Mouse (Mus musculus) 416B (cell line): ENCODE measurements around the gene Zfand3.

Experiments
- DNase-seq: peaks from one replicate; pipeline ENCODE4 v3.0.0; 2011; ENCODE audit warnings: low read depth

Gene Zfand3

DNA sequence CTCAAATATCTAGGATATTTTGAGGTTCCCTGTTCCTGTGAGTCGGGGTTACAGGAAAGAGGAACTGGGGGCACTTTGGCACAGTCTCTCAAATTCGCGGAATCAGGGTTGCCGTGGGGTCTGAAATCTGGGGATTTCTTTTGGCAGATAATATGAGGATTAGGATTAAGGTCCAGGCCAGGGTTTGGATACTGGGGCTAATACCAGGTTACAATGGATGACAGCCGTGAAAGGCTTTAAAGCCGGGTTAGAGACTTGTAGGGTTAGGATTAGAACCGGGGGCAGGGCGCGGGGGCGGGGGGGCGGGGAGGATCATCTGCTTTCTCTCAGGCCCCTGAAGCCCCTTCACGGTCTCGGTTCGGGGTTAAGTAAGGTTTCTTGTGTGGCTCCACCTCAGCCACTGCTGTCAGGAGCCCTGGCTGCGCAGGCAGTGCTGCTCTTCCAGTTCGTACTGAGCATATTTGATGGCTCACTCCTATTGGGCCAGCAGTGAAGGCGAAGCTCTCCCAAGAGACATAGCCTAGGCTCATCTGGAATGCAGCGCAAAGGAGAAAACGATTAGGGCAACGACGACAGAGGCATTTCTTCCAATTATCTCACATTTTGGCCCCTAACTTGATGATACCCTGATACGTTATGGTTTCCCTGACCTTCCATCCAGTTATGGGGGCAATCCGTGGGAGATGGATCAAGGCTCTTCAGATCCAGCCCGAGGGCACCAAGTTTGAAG is 5.8 kb upstream of the Zfand3 start:
- no peak for DNase-seq

DNA sequence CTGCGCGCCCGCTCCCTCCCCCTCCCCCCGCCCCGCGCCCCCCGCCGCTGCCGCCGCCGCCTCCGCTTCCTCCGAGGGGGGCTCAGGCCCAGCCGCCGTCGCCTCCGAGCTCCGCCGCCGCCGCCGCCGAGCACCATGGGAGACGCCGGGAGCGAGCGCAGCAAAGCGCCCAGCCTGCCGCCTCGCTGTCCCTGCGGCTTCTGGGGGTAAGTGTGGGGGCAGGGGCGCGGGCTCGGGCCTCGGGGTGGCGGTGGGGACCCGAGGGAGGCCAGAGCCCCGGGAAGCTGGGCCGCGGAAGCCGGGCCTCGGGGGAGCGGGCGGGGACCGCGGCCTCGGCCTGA is 540 bp downstream of the Zfand3 start:
- DNase-seq: no peak

DNA sequence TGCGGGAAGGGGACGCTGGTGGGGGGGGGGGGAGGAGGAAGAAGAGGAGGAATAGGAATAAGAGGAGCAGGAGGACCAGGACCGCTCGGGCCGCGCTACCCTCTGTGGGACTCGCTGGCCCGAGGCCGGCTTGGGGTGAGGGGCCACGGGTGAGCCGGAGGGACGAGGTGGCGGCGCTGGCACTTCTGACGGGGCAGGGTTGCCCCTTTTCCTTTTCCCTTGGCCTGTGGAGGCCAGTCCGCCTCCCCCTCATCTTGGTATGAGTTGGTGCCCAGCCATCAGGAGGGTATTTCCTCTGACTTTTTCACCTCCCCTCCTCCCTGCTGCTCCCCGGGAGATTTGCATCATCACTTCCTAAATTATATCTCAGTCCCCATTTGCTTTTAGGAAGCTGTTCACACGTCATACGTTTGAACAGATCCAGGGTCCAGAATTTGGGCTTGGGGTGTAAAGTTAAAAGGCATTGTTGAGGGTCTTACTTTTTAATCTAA is 963 bp downstream of the Zfand3 start:
- peak; percentile 64 for DNase-seq

DNA sequence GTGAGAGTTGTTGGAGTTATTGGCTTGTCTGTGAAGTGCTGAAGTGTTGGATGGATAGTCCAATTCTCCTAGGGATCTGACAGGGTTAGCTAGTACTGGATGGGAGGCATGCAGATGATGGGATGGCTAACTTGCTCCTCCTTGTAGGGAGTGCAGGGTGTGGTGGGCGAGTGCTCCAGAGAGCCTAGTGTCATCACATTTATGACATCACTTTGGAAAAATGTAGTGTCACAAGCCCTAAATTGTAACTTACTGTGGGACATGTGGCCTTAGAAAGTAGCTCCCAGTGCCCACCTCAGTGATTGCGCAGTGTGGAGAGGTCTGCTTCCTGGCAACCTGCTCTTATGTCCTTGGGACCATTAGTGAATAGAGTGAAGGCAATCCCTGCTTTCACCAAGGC is 2.3 kb downstream of the Zfand3 start:
- no peak for DNase-seq

DNA sequence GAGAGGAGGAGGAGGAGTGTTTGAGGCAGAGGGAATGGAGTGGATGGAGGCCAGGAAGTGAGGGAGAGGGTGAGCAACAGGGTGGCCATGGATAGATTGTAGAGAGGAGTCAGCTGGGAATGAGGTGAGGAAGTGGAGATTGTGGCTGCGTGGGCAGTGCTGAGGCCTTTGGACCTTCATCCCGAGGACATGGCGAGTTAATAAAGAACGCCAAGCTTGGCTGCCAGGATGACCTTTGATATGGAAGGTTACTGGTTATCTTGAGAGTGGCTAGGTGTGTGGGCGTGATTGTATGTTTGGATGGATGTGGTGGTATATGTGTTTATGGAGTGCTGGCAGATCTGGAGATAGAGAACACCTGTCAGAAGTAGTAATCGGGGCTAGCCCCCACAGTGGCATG is 3.4 kb downstream of the Zfand3 start:
- no peak for DNase-seq

DNA sequence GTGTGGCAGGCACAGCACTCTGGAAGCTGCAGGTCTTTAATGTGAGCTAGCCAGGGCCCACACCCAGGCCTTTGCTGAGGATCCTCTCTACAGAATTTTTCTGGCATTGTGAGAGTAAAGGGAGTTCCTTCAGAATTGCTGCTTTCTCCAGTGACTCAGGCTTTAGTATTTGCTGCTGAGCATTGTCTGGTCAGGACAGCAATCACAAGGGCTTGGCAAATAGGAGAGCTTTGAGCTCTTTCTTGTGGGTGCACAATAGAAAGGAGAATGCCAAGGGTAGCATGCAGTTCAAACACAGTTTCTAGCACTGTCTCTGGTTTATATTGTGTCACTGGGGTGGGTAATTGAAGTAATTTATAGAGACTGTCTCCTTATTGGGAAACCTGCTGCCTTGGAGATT is 3.9 kb downstream of the Zfand3 start:
- no peak for DNase-seq

DNA sequence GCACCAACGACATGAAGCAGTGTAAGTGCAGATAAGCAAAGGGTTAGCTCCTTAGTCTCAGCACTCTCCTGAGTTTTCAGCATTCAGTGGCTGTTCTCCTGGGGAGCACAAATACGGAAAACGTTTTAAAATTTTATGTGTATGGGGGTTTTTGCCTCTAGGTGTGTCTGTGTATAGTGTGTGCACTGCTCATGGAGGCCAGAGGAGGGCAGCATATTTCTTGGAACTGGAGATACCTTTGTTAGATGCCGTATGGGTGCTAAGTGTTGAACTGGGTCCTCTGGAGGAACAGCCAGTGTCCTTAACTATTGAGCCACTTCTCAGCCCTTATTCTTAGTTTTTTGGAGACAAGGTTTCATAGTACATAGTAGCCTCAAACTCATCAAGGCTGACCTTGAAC is 10.1 kb downstream of the Zfand3 start:
- DNase-seq: no peak

DNA sequence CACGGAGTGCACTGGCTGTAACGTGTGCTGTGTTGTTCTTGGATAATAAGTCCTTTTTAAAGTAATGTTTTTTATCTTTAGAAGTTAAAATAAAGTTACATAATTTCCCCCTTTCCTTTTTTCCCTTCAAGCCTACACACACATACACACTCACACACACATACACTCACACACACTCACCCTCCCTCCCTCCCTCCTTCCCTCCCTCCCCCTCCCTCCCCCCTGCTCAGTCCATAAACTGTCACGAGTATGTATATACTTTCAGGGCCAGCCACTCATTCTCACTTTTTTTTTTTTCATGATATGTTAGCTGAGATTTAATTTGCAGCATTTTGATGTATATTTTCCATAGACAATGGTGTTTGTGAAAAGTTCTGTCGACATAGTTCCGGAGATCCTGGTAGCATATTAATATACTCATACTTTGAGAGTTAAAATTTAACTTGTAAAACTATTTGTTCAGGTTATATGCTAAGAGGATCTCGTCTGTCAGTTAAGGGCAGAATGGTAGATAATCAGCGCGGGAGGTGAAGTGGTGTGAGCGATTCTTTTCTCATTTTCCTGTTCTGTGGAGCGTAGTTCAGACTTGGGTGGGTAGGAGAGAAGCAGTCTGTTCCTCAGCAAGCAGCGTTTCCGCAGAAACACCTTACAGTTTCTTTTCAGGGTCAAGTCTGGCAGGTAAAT is 14.5 kb downstream of the Zfand3 start:
- no peak for DNase-seq

DNA sequence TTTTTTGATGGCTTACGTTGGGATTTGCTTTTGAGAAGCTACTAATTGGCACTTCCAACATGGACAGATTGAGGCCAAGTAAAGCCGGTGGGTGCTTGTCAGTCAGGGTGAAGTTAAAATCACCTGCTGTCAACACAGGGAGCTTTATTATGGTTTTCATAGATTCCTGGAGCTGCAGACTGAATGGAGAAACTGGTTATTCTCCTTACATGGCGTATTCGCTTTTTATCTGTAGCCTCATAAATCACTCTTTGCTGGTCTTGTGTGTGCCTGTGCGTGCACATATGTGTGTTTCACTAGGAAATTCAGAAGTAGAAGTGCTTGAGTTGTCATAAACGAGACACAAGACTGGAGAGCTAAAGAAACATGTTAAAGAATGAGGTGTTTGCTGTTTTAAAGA is 15.4 kb downstream of the Zfand3 start:
- DNase-seq: no peak

DNA sequence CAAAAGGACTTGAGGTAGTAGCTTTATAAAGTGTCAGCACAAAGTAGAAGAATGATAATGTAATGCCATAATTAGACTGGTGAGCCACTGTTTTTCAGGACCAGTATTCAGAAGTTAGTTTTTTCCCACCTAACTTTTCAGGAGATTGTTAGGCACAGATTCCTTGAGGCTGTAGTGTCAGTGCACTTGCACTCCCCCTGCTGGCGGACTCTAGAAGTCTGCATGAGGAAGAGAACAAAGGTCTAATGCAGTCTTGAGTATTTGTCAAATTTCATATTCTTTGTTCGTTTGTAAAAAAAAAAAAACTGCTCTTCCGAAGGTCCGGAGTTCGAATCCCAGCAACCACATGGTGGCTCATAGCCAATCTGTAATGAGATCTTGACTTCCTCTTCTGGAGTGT is 20.1 kb downstream of the Zfand3 start:
- DNase-seq: peak; percentile 68

DNA sequence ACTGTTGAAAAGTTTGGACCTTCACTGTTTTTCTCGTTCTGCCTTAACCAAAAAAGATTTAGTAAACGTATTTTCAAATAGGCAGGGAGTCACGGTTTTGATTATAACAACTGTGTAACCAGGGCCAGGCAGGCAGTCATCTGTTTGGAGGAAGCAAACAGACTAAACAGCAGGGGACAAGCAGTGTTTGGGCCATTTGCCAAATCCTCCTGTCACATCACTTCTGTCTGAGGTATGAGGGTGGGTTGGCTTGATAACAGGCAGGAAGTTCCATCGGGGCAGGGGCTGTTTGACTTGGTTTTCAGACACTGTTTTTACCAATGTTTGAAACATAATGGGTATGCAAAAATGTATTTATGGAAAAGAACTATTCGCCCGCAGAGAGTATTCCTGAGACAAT is 22.1 kb downstream of the Zfand3 start:
- peak; percentile 76 for DNase-seq

DNA sequence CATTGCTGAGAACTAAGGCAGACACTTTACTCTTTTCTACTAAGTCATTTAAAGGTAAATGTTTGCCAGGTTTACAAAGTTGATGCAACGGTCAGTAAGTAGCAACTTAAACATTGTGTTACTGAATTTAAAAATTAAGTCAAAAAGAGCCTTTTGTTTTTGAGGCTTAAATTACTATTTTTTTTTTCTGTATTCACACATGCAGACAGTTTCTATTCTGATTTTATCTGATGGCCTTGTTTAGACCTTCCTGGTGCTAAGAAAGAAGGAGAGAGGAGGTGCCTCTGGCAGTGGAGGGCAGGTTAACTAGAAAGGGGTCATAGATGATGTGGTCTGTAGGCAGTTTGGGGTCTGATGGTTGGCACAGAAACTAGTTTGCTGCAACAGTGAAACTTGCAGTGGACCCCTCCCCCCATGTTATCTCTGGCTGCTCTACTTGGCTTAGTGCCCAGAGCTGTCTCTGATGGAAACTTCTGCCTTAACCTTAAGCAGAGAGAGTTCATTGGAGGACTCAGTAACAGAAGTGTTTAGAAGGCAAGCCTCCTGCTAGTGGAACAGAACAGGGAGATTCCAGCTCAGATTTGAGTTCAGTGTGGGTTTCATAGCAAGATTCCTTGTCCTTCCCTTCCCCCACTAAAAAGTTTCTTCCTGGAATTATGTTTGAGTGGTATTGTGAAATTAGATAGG is 23.0 kb downstream of the Zfand3 start:
- peak; percentile 90 for DNase-seq

DNA sequence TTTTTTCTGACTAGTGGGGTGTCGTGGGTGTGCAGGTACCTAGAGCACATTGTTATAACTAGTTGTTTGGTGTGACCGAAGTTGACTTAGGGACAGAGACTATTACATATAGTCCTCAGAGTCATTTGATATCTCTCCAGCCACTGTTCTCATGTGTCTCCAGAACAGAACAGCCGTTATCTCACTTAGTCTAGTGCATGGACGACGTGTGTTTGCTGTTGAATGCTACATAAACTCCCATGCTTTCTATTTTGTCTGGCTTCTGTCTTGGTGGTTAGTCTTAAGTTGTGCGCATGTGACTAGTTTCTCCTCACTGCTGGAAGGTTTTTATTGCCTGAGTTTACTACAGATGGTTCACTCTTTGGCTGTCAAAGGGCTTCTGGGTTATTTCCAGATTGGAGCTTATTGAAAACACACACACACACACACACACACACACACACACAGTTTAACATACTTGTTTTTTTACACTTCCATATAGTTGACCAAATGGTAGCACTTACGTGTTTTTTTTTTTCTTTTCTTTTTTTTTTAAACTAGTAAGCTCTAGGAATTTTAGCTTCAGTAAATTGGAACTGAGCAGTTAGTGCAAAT is 25.2 kb downstream of the Zfand3 start:
- no peak for DNase-seq

DNA sequence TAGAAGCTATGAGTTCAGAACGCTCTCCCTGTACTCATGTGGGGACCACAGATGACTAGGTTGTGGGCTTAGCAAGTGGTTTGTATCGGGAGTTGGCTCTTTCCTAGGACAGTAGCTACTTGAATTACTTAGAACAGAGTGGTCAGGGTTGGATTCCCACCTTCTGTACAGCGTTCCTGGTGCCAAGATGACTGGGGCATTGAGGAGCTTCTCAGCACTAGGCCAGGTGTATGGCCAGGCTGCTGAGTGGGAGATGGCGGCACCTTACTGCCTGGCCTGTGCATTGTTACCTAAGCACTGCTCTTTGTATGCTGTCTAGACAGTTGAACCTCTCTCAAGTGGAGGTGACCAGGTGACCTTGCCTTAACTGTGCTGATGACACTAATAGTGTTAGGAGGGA is 28.3 kb downstream of the Zfand3 start:
- no peak for DNase-seq

DNA sequence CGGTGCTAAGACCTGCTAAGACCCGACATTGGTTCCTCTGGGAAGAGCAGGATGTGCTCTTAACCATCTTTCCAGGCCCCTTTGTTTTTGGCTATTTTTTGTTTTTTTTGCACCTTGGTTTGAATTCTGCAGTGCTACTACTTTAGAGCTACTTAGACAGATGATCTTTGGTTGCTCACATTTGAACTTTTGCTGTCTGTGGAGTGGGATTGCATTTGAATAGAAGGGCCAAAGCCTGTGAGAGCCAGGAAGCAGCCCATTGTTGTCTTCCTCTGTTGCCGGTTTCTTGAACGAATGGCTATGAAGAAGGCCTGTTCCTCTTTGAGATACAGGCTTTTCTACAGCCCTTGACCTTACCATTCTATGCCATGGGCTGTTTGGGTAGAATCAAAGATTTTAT is 29.5 kb downstream of the Zfand3 start:
- DNase-seq: no peak

DNA sequence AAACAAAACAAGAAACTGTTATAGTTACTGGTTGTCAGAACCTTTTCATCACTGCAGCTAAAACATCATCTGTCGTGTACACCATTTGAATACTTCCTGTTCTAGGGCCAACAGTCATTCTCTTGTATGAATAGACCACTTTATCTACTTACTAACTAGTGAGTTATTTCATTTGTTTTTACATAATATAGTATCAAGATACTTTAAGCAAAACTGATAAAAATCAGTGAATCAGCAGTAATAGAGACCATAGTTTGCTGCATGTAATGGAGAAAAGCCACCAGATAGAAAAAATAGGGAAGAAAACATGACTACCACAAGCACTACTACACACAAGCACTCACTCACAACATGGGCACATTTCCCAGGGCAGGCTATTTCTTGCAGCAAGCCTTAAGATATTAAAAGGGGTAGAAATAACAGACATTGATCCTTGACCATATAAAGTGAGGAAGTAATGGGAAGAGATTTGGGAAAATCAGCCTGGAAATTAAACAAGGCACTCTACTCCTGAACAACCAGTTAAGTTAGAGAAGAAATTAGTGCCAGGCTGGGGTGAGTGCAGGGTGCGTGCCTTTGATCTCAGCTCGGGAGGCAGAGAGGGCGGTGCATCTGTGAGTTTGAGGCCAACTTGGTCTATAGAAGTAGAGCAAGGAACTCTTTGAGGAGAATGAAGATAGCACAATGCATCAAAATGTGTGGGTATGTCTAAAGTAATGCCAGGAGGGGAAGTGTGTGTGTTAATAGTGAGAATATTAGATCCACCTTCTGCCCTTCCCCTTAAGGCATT is 30.9 kb downstream of the Zfand3 start:
- peak; percentile 68 for DNase-seq

DNA sequence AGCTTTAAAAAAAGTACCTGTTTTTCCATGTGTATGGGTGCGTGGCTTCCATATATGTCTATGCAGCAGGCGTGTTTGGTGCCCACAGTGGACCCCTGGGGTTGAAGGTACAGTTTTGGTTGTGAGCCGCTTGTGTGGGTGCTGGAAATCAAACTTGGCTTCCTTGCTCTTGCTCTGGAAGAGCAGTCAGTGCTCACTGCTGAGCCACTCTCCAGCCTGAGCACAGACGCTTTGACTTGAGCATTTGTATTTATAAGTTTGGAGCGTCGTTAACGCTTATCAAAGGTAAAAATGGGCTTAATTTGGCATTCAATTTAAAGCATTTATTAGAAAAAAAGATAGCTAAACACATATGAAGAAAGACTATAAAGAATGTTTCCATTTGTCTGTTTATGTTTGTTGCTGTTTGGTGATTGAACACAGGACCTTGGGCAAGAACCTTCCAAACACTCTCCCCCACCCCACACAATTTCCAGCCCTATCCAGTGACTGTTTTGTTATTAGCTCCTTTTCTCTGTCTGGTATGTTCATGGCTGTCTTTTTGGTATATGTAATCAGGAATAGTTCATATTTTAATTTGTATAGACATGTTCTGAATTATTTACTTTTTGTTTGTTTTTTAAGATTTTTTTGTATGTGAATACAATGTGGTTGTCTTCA is 38.8 kb downstream of the Zfand3 start:
- DNase-seq: no peak

DNA sequence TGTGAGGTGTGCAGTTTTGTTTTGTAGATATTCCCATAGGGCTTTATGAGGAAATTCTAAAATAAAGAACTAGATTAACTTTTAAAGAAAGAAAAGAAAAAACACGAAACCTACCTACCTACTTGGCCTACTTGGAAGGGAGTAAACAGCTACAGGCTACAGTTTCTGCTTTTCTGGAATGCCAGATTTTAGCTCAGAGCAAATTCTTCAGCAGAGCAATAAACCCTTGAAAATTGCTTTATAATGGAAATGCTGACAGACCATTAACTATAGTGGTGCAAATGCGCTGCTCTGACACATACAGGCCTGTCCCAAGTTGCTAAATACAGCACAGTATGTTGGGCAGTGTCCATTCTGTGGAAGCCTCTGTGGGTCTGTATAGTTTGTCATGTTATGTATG is 40.6 kb downstream of the Zfand3 start:
- DNase-seq: no peak

DNA sequence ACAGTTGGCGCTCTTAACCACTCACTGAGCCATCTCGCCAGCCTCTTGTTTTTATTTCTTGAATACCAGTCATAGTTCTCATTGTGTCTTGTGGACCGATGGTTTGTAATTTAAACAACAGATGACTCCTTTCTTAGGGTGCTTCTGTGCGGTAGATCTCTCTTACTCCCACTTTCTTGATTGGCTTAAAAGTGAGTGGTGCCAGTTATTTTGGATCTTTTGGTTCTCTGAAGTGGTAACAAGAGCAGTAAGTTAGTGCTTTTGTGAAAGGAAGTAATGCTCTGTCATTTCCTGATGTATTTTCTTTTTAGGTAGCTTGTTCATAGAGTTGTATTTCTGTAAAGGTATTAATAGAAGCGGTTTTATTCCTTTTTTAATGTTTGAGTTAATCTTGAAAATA is 42.1 kb downstream of the Zfand3 start:
- no peak for DNase-seq

DNA sequence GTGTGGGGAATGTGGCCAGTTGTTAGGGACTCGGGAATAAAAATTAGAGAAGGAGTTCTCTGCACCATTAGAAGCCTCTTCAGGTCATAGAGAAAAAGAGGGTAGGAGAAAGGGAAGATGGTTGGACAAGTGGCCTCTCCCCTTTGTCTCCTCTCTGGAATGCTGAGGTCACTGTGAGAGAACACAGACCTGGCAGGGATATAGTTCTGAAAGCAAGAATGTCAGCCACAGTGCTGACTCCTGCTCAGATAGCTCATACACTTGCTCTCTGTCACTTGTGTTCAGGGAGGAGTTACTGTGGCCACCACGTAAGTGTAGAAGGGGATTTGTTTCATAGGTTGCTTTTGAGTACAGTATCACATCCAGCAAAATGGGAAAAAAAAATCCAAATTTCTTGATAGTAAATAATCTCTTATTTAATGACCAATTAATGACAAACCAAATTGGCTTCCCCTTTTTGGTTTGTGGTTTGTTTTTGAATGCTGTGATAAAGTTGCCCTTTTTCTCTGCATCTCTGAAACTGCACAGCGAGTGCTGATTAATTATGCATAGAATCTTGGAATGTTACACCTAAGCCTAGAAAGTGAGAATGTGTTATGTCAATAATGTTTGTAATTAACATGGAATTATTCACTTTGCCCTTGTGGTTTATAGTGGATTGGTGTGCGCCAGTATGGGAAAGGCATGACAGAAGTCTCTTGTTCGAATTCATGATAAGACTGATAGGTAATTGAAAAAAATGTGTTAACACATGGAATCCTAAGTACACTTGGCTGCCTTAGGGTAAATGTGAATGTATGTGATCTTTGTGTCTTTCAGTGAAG is 47.2 kb downstream of the Zfand3 start:
- DNase-seq: peak; percentile 31

DNA sequence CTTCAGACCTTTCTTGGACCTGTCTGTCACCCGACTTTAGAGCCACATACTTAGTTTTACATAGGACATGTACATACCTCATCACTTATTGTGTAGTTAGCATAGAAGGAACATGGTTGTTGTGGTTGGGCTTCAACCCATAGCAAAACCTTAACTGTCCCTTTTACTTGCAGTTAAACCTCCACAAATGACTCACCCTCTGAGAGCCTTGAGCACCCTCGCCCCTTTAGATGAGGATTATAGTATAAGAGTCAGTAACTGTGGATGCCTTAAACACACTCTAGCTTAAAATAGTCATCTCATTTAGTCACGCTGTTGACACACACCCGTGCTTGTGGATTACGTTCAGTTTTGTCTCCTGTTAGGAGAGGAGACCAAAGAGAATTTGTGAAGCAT is 47.8 kb downstream of the Zfand3 start:
- DNase-seq: peak; percentile 79
